Mouse (Mus musculus) ES-CJ7 (cell line): ENCODE data around the gene Oser1.
A peak's percentile ranks its signal among the peaks of the same experiment; 100 is the strongest.

ENCODE experiments used
- DNase-seq: peaks from one replicate; pipeline ENCODE4 v3.0.0; 2011; ENCODE audit warnings: low read depth, low spot score

The Oser1 gene

GRCm38 (mm10) chr2:163424597-163424996 is at the start of gene Oser1:
TSS of gene Oser1 (minus strand) at chr2:163424697.
- no peak for DNase-seq

- peak; percentile 99 for DNase-seq
These were observed 48.0 kb upstream of the Oser1 start, which contains the start of gene Fitm2 for GRCm38 (mm10) chr2:163472466-163472851. TSS of gene Fitm2 (minus strand) at chr2:163472629.

GRCm38 (mm10) chr2:163471710-163472465 is 47.4 kb upstream of the Oser1 start:
- DNase-seq, result no peak

- no peak for DNase-seq
These were observed 46.6 kb upstream of the Oser1 start for GRCm38 (mm10) chr2:163471136-163471535.

GRCm38 (mm10) chr2:163469711-163470110 is 45.2 kb upstream of the Oser1 start:
- DNase-seq, result no peak

GRCm38 (mm10) chr2:163468866-163469265 is 44.4 kb upstream of the Oser1 start:
- DNase-seq, result no peak

GRCm38 (mm10) chr2:163467585-163467984 is 43.1 kb upstream of the Oser1 start:
- no peak for DNase-seq

- no peak for DNase-seq
These were observed 42.3 kb upstream of the Oser1 start for GRCm38 (mm10) chr2:163466771-163467170.

- no peak for DNase-seq
These were observed 40.1 kb upstream of the Oser1 start for GRCm38 (mm10) chr2:163464562-163464961.

- no peak for DNase-seq
These were observed 39.5 kb upstream of the Oser1 start for GRCm38 (mm10) chr2:163463998-163464397.

GRCm38 (mm10) chr2:163463251-163463769 is 38.8 kb upstream of the Oser1 start:
- DNase-seq, result peak; percentile 98

- DNase-seq, result no peak
These were observed 38.3 kb upstream of the Oser1 start for GRCm38 (mm10) chr2:163462801-163463200.

GRCm38 (mm10) chr2:163462386-163462785 is 37.9 kb upstream of the Oser1 start:
- DNase-seq, result peak; percentile 86

- peak; percentile 47 for DNase-seq
These were observed 36.8 kb upstream of the Oser1 start for GRCm38 (mm10) chr2:163461307-163461706.

- DNase-seq, result peak; percentile 38
These were observed 36.1 kb upstream of the Oser1 start for GRCm38 (mm10) chr2:163460622-163461021.

GRCm38 (mm10) chr2:163459380-163459779 is 34.9 kb upstream of the Oser1 start:
- no peak for DNase-seq

GRCm38 (mm10) chr2:163458539-163459265 is 34.2 kb upstream of the Oser1 start:
- peak; percentile 47 for DNase-seq

- DNase-seq, result no peak
These were observed 28.9 kb upstream of the Oser1 start for GRCm38 (mm10) chr2:163453378-163453777.

- DNase-seq, result peak; percentile 53
These were observed 28.2 kb upstream of the Oser1 start for GRCm38 (mm10) chr2:163452738-163453137.

GRCm38 (mm10) chr2:163450668-163451295 is 26.3 kb upstream of the Oser1 start:
- no peak for DNase-seq

GRCm38 (mm10) chr2:163449276-163449675 is 24.8 kb upstream of the Oser1 start:
- DNase-seq, result no peak

- no peak for DNase-seq
These were observed 22.9 kb upstream of the Oser1 start for GRCm38 (mm10) chr2:163447375-163447774.
